Mouse (Mus musculus): ENCODE results near the gene Farp1.

Farp1 gene

GRCm38 (mm10) chr14:121324521-121325330 lies 289.7 kb downstream of the Farp1 start:
- DNase-seq, result no peak

GRCm38 (mm10) chr14:121326432-121326831 lies 291.4 kb downstream of the Farp1 start:
- DNase-seq, result peak; percentile 50

GRCm38 (mm10) chr14:121328878-121329277 lies 293.9 kb downstream of the Farp1 start:
- no peak for DNase-seq

- DNase-seq, result no peak
Measured at GRCm38 (mm10) chr14:121329401-121330089, 294.5 kb downstream of the Farp1 start.

GRCm38 (mm10) chr14:121330090-121330408 lies 295.0 kb downstream of the Farp1 start:
- DNase-seq, result no peak

Measured in cerebellum, adult 9-11 months (tissue).